Mouse (Mus musculus): ENCODE measurements around the gene Vps72. TPM values are rescaled to one million over a fixed set of nuclear protein-coding genes. Genes with fewer than 3 reads are reported as not detected.

Vps72 gene
- 78.0 and 83.5 TPM in 2 replicates for polyA plus RNA-seq (2011; ENCODE audit: insufficient read depth, insufficient read length, low read depth, missing spikeins)

- H3K36me3 ChIP-seq (ENCODE audit: control insufficient read depth, insufficient read depth, low read length, poor library complexity, severe bottlenecking): peaks cover 2% of the 10 kb centered on the region; the same call in 1 of the 2 replicates
- peak within 1 kb of the TSS; percentile 59; the same call in 1 of the 2 replicates for H3K27ac ChIP-seq (ENCODE audit: insufficient read depth, low read length)
- peak within 1 kb of the TSS; percentile 74 for H3K4me3 ChIP-seq (ENCODE audit: low read depth, low read length)
- no peaks in the 10 kb centered on the region for H3K9me3 ChIP-seq (replicated peaks; ENCODE audit: control insufficient read depth, insufficient read depth, low read length, poor library complexity, severe bottlenecking)
- peak within 1 kb of the TSS; percentile 81 for H3K9ac ChIP-seq (ENCODE audit: low read depth, poor library complexity, severe bottlenecking)
- no peaks in the 10 kb centered on the region for H3K27me3 ChIP-seq (ENCODE audit: control insufficient read depth, insufficient read depth, low read length, poor library complexity, severe bottlenecking)
- no peak for TF ChIP-seq CTCF (IDR thresholded peaks at IDR 0.05; ENCODE audit: low read depth, low read length)
- 0 out of 2 replicates have a peak, but pooled peaks have one; percentile 49 for TF ChIP-seq EP300 (IDR thresholded peaks at IDR 0.05; ENCODE audit: insufficient read depth, low read depth, low read length)
- TF ChIP-seq POLR2A (IDR thresholded peaks at IDR 0.05; ENCODE audit: insufficient read depth, low read length): no peak
- H3K4me1 ChIP-seq (ENCODE audit: control insufficient read depth, insufficient read depth, low read length): no peaks in the 10 kb centered on the region
These were observed at the start of gene Vps72 for GRCm38 (mm10) chr3:95110911-95111726. Vps72 (plus strand) TSS chr3:95111022.

- H3K27me3 ChIP-seq (ENCODE audit: control insufficient read depth, insufficient read depth, low read length, poor library complexity, severe bottlenecking): no peaks in the 10 kb centered on the region
- H3K4me3 ChIP-seq (ENCODE audit: low read depth, low read length): no peak overlapping the region
- H3K36me3 ChIP-seq (ENCODE audit: control insufficient read depth, insufficient read depth, low read length, poor library complexity, severe bottlenecking): peaks cover 64% of the 10 kb centered on the region
- TF ChIP-seq CTCF (IDR thresholded peaks at IDR 0.05; ENCODE audit: low read depth, low read length): no peak
- TF ChIP-seq POLR2A (IDR thresholded peaks at IDR 0.05; ENCODE audit: insufficient read depth, low read length): no peak
- no peak for TF ChIP-seq EP300 (IDR thresholded peaks at IDR 0.05; ENCODE audit: insufficient read depth, low read depth, low read length)
- no peak overlapping the region for H3K9ac ChIP-seq (ENCODE audit: low read depth, poor library complexity, severe bottlenecking)
- H3K4me1 ChIP-seq (ENCODE audit: control insufficient read depth, insufficient read depth, low read length): peaks cover 2% of the 10 kb centered on the region
- no peaks in the 10 kb centered on the region for H3K9me3 ChIP-seq (replicated peaks; ENCODE audit: control insufficient read depth, insufficient read depth, low read length, poor library complexity, severe bottlenecking)
- no peak overlapping the region for H3K27ac ChIP-seq (ENCODE audit: insufficient read depth, low read length)
These were observed 47.1 kb upstream of the Vps72 start for GRCm38 (mm10) chr3:95063741-95064140.

GRCm38 (mm10) chr3:95065553-95065952 lies 45.3 kb upstream of the Vps72 start:
- TF ChIP-seq EP300 (IDR thresholded peaks at IDR 0.05; ENCODE audit: insufficient read depth, low read depth, low read length): no peak
- no peak for TF ChIP-seq POLR2A (IDR thresholded peaks at IDR 0.05; ENCODE audit: insufficient read depth, low read length)
- no peak for TF ChIP-seq CTCF (IDR thresholded peaks at IDR 0.05; ENCODE audit: low read depth, low read length)
- Histone ChIP-seq H3K9ac (ENCODE audit: low read depth, poor library complexity, severe bottlenecking) (no peak overlapping the region), H3K36me3 (ENCODE audit: control insufficient read depth, insufficient read depth, low read length, poor library complexity, severe bottlenecking) (peaks cover 65% of the 10 kb centered on the region)

GRCm38 (mm10) chr3:95066095-95066494 lies 44.7 kb upstream of the Vps72 start:
- H3K27me3 ChIP-seq (ENCODE audit: control insufficient read depth, insufficient read depth, low read length, poor library complexity, severe bottlenecking): no peaks in the 10 kb centered on the region
- H3K9me3 ChIP-seq (replicated peaks; ENCODE audit: control insufficient read depth, insufficient read depth, low read length, poor library complexity, severe bottlenecking): no peaks in the 10 kb centered on the region
- no peaks in the 10 kb centered on the region for H3K4me1 ChIP-seq (ENCODE audit: control insufficient read depth, insufficient read depth, low read length)
- TF ChIP-seq CTCF (IDR thresholded peaks at IDR 0.05; ENCODE audit: low read depth, low read length): no peak
- no peak for TF ChIP-seq POLR2A (IDR thresholded peaks at IDR 0.05; ENCODE audit: insufficient read depth, low read length)
- no peak for TF ChIP-seq EP300 (IDR thresholded peaks at IDR 0.05; ENCODE audit: insufficient read depth, low read depth, low read length)
- H3K36me3 ChIP-seq (ENCODE audit: control insufficient read depth, insufficient read depth, low read length, poor library complexity, severe bottlenecking): peaks cover 71% of the 10 kb centered on the region
- H3K27ac ChIP-seq (ENCODE audit: insufficient read depth, low read length): peak overlapping the region; percentile 46
- no peak overlapping the region for H3K4me3 ChIP-seq (ENCODE audit: low read depth, low read length)
- H3K9ac ChIP-seq (ENCODE audit: low read depth, poor library complexity, severe bottlenecking): peak overlapping the region; percentile 14; the same call in 1 of the 2 replicates

More at GRCm38 (mm10) chr3:95065553-95065952, 45.3 kb upstream of the Vps72 start:
- Histone ChIP-seq H3K27me3 (ENCODE audit: control insufficient read depth, insufficient read depth, low read length, poor library complexity, severe bottlenecking) (no peaks in the 10 kb centered on the region), H3K27ac (ENCODE audit: insufficient read depth, low read length) (no peak overlapping the region), H3K4me1 (ENCODE audit: control insufficient read depth, insufficient read depth, low read length) (no peaks in the 10 kb centered on the region), H3K4me3 (ENCODE audit: low read depth, low read length) (no peak overlapping the region), H3K9me3 (replicated peaks; ENCODE audit: control insufficient read depth, insufficient read depth, low read length, poor library complexity, severe bottlenecking) (no peaks in the 10 kb centered on the region)

GRCm38 (mm10) chr3:95066570-95066969 lies 44.3 kb upstream of the Vps72 start:
- no peaks in the 10 kb centered on the region for H3K9me3 ChIP-seq (replicated peaks; ENCODE audit: control insufficient read depth, insufficient read depth, low read length, poor library complexity, severe bottlenecking)
- no peak overlapping the region for H3K4me3 ChIP-seq (ENCODE audit: low read depth, low read length)
- no peaks in the 10 kb centered on the region for H3K27me3 ChIP-seq (ENCODE audit: control insufficient read depth, insufficient read depth, low read length, poor library complexity, severe bottlenecking)
- peak overlapping the region; percentile 46; the same call in 1 of the 2 replicates for H3K27ac ChIP-seq (ENCODE audit: insufficient read depth, low read length)
- TF ChIP-seq EP300 (IDR thresholded peaks at IDR 0.05; ENCODE audit: insufficient read depth, low read depth, low read length) (no peak), POLR2A (IDR thresholded peaks at IDR 0.05; ENCODE audit: insufficient read depth, low read length) (no peak), CTCF (IDR thresholded peaks at IDR 0.05; ENCODE audit: low read depth, low read length) (no peak)
- H3K36me3 ChIP-seq (ENCODE audit: control insufficient read depth, insufficient read depth, low read length, poor library complexity, severe bottlenecking): peaks cover 69% of the 10 kb centered on the region
- 0 out of 2 replicates have a peak overlapping the region, but pooled peaks have one; percentile 14 for H3K9ac ChIP-seq (ENCODE audit: low read depth, poor library complexity, severe bottlenecking)
- H3K4me1 ChIP-seq (ENCODE audit: control insufficient read depth, insufficient read depth, low read length): no peaks in the 10 kb centered on the region

- no peaks in the 10 kb centered on the region for H3K4me1 ChIP-seq (ENCODE audit: control insufficient read depth, insufficient read depth, low read length)
- H3K27me3 ChIP-seq (ENCODE audit: control insufficient read depth, insufficient read depth, low read length, poor library complexity, severe bottlenecking): no peaks in the 10 kb centered on the region
- H3K36me3 ChIP-seq (ENCODE audit: control insufficient read depth, insufficient read depth, low read length, poor library complexity, severe bottlenecking): peaks cover 57% of the 10 kb centered on the region
- H3K9ac ChIP-seq (ENCODE audit: low read depth, poor library complexity, severe bottlenecking): no peak overlapping the region
- TF ChIP-seq POLR2A (IDR thresholded peaks at IDR 0.05; ENCODE audit: insufficient read depth, low read length) (no peak), CTCF (IDR thresholded peaks at IDR 0.05; ENCODE audit: low read depth, low read length) (peak; percentile 46)
- no peak overlapping the region for H3K4me3 ChIP-seq (ENCODE audit: low read depth, low read length)
- H3K27ac ChIP-seq (ENCODE audit: insufficient read depth, low read length): peak overlapping the region; percentile 79
- H3K9me3 ChIP-seq (replicated peaks; ENCODE audit: control insufficient read depth, insufficient read depth, low read length, poor library complexity, severe bottlenecking): no peaks in the 10 kb centered on the region
These were observed 39.2 kb upstream of the Vps72 start for GRCm38 (mm10) chr3:95071606-95072005.

Data from ES-Bruce4 (cell line).